Mouse (Mus musculus) embryonic facial prominence, embryonic 14.5 days (tissue): Measurements from ENCODE around the gene F2rl1. TPM values are rescaled to one million over a fixed set of nuclear protein-coding genes. Genes with fewer than 3 reads are reported as not detected.
A peak's percentile ranks its signal among the peaks of the same experiment; 100 is the strongest.

Experiments used
- ATAC-seq: fragments of 200-750 bp; cut with Nextera tagmentation; 2 replicates; pipeline ENCODE4 v1.8.0; 2017; ENCODE audit warnings: low read depth, moderate number of reproducible peaks, moderate TSS enrichment
- DNase-seq: peaks from one replicate; pipeline ENCODE4 v3.0.0-alpha.2; 2015; ENCODE audit warnings: low spot score
- H3K27ac ChIP-seq: fragments of 300-500 bp; sonication (generic); replicated peaks from 2 replicates; pipeline ENCODE4 v1.5.1; 2014; ENCODE audit warnings: low read depth, mild to moderate bottlenecking, low read length, moderate library complexity
- H3K27me3 ChIP-seq: fragments of 300-500 bp; sonication (generic); replicated peaks from 2 replicates; pipeline ENCODE4 v1.6.1; 2014; ENCODE audit warnings: low read length; ENCODE audit not compliant: control insufficient read depth, insufficient read depth
- H3K36me3 ChIP-seq: fragments of 300-500 bp; sonication (generic); 2 replicates; pipeline ENCODE4 v1.6.1; 2014; ENCODE audit warnings: low read length, mixed read lengths; ENCODE audit not compliant: control insufficient read depth, insufficient read depth
- H3K4me1 ChIP-seq: fragments of 300-500 bp; sonication (generic); 2 replicates; pipeline ENCODE4 v1.6.1; 2014; ENCODE audit warnings: antibody characterized with exemption, low read length; ENCODE audit not compliant: control insufficient read depth, insufficient read depth
- H3K4me2 ChIP-seq: fragments of 300-500 bp; sonication (generic); 2 replicates; pipeline ENCODE4 v1.6.1; 2014; ENCODE audit warnings: low read depth, mild to moderate bottlenecking, low read length, moderate library complexity, mixed read lengths
- H3K4me3 ChIP-seq: fragments of 300-500 bp; sonication (generic); 2 replicates; pipeline ENCODE4 v1.5.1; 2014; ENCODE audit warnings: low read depth, mild to moderate bottlenecking, low read length
- H3K9ac ChIP-seq: fragments of 300-500 bp; sonication (generic); 2 replicates; pipeline ENCODE4 v1.6.1; 2014; ENCODE audit warnings: low read depth, mild to moderate bottlenecking, low read length, moderate library complexity, mixed read lengths
- H3K9me3 ChIP-seq: fragments of 300-500 bp; sonication (generic); 2 replicates; pipeline ENCODE4 v1.6.1; 2016; ENCODE audit warnings: low read length; ENCODE audit not compliant: control insufficient read depth
- WGBS: fragments of 180-500 bp; shearing (Covaris S2); extraction: QIAGEN DNeasy Blood & Tissue Kit; methylation state at CpG from one replicate; pipeline ENCODE4 v1.1.7; 2014; 5-methylcytosine and 5-hydroxymethylcytosine counted together
- polyA plus RNA-seq: library from polyadenylated mRNA; unstranded; fragments of >200 nt; fragmentation: Nextera tagmentation; extraction: Ambion mirVana; gene quantifications from 2 replicates; pipeline ENCODE4 v1.2.1, GENCODE M21; 2014

F2rl1 gene
- polyA plus RNA-seq, 1 experiment from 2014 or later: 4.4 TPM

DNA sequence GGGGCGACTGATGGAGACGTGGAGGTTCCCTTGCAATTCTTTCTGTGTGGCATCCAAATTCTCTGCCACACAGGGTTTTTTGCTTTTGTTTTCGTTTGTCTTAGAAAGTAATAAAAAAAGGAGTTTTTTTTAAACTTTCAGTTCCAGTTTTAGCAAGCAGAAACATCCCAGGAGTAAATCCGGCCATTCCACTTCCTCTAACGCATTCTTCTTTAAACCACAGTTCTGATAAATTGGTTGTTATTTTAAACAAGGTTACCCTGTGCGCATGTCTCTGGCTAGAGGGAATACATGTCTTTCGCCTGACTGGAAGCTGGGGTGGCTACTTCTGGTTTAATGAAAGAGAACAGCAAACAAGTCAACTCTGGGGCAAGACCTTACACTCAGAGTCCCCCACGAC is 30.2 kb downstream of the F2rl1 start:
- no peak overlapping the region for H3K4me2 ChIP-seq
- H3K9me3 ChIP-seq: no peaks in the 10 kb centered on the region
- no peak overlapping the region for H3K27ac ChIP-seq
- 56% methylated on average over 8 of the region's 8 CpGs for WGBS
- H3K4me3 ChIP-seq: no peak overlapping the region
- DNase-seq: no peak
- no peak overlapping the region for H3K9ac ChIP-seq
- no peaks in the 10 kb centered on the region for H3K36me3 ChIP-seq
- H3K4me1 ChIP-seq: peaks cover 4% of the 10 kb centered on the region; the same call in 1 of the 2 replicates
- H3K27me3 ChIP-seq: no peaks in the 10 kb centered on the region
- ATAC-seq: no peak

DNA sequence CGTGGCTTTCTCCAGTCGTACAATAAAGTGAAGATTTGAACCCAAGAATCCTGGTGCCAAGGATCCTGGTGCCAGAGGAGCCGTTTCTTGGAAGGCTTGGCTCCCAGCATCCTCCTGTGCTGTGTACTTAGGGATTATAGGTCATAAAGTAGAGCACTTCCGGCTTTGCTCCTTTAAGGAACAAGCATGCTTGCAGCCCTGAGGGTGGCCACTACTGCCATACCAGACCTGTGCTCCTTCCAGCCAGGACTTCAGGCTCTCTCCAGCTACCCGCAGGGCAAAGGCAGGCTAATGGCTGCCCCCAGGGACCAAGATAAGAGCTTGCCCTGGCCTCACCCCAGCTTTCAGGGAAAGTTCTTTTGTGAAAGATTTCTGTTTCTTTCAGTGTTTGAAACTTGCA is 31.7 kb downstream of the F2rl1 start:
- Histone ChIP-seq H3K4me3 (no peak overlapping the region), H3K27ac (no peak overlapping the region), H3K9me3 (no peaks in the 10 kb centered on the region), H3K9ac (no peak overlapping the region), H3K36me3 (no peaks in the 10 kb centered on the region), H3K27me3 (no peaks in the 10 kb centered on the region), H3K4me2 (no peak overlapping the region), H3K4me1 (peaks cover 4% of the 10 kb centered on the region; the same call in 1 of the 2 replicates)
- WGBS: 45% methylated on average over 5 of the region's 5 CpGs
- no peak for ATAC-seq
- no peak for DNase-seq

DNA sequence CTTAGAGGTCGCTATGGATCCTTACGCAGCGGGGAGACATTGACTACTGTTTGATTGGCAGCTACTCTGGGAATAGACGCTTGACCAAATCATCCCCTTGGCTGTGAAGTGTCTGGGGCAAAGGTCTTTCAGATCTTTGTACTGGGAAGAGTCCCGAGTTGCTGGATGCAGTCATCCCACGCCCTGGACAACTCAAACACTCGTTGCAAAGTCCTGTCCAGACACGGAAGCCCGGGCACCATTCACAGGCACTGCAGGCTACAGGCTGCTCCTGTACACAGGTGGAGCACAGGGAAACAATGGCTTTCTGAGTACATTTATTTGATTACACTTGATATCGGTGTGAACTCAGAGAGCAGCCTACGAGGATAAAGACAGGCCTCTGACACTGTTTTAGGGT is 33.7 kb downstream of the F2rl1 start:
- no peak overlapping the region for H3K27ac ChIP-seq
- ATAC-seq (no peak), DNase-seq (no peak)
- H3K27me3 ChIP-seq: no peaks in the 10 kb centered on the region
- H3K36me3 ChIP-seq: no peaks in the 10 kb centered on the region
- 71% methylated on average over 11 of the region's 11 CpGs for WGBS
- no peak overlapping the region for H3K4me2 ChIP-seq
- H3K9me3 ChIP-seq: no peaks in the 10 kb centered on the region
- H3K9ac ChIP-seq: no peak overlapping the region
- no peak overlapping the region for H3K4me3 ChIP-seq
- H3K4me1 ChIP-seq: peaks cover 4% of the 10 kb centered on the region; the same call in 1 of the 2 replicates

DNA sequence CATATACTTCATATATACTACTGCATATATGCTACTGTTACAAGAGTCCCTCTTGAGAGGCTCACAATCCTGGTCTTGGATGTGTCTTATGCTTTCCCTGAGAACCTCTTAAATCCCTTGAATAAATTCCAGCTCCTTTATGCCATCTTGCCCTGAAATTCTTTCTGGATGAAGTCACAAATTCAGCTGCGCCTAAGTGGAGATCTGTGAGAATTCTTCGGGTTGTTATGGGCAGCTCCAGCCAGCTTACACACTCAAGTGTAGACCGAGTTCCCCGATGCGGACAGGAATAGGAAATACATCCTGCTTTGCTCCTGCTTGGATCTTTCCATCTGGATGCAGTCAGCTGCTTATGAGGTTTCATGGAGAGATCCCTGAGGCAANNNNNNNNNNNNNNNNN is 40.4 kb downstream of the F2rl1 start:
- ATAC-seq: peak; percentile 68; the same call in 1 of the 2 replicates
- Histone ChIP-seq H3K4me2 (no peak overlapping the region), H3K9me3 (no peaks in the 10 kb centered on the region), H3K36me3 (no peaks in the 10 kb centered on the region), H3K27me3 (no peaks in the 10 kb centered on the region), H3K4me1 (no peaks in the 10 kb centered on the region; the same call in 1 of the 2 replicates), H3K27ac (no peak overlapping the region; the same call in 1 of the 2 replicates), H3K4me3 (no peak overlapping the region), H3K9ac (no peak overlapping the region)
- peak; percentile 70 for DNase-seq
- 29% methylated on average over 5 of the region's 5 CpGs for WGBS

DNA sequence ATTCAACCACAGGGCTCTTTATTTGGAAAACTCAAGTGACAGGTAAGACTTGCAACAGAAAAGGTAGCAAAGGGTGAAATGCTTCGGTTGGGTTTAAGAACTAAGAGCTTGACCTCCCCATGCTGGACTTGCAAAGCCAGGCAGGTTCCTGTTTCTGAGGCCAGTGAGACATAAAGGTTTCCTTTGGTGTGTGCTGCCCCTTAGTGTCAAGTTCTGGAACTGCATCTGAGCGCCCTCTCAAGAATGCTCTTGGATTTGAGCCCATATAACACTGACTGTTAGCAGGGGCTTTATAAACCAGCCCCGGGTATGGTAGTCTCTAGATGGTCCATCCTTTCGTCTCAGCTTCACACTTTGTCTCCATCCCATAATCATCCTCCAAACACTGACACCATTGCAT is 43.6 kb downstream of the F2rl1 start:
- Histone ChIP-seq H3K9ac (no peak overlapping the region), H3K4me2 (no peak overlapping the region), H3K36me3 (no peaks in the 10 kb centered on the region), H3K27me3 (no peaks in the 10 kb centered on the region), H3K4me1 (no peaks in the 10 kb centered on the region; the same call in 1 of the 2 replicates), H3K27ac (no peak overlapping the region), H3K9me3 (no peaks in the 10 kb centered on the region), H3K4me3 (no peak overlapping the region)
- ATAC-seq (no peak), DNase-seq (peak; percentile 78)
- 8% methylated on average over 4 of the region's 4 CpGs for WGBS

DNA sequence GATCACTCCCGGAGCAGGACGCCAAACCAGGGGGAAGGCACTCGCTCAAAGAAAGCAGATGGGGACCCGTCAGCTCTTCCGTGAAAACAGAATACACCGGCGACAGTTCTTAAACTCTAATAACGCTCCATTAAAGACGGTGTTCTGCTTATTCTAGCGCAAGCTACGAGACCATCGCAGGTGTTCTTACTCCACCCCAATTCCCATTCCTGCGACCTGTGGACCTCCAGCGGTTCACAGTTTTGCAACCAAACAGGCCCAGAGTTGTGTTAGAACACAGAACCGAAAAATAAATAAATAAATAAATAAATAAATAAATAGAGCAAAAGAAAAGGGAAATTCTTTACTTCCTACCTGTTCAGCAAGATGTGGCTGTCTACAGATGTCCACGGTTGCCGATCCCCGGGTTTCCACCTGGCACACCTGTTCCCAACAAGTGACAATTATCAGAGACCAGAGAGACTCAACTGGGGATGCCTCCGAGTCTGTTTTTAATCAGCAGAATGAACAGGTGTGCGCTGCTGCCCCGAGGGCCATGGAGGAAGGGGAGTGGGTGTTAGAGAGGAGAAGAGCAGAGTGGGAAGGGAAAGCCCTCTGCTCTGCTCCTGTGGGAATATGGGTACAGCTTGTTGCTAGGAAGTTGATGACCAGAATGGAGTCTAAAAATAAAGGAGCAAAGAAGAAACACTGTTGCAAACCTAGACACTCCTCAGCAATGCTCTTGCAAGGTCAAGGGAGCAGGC is 46.2 kb downstream of the F2rl1 start, which contains the start of gene S100z:
S100z (minus strand) TSS at position 51 of the 743 bp plus-strand sequence.
- Histone ChIP-seq H3K27me3 (no peaks in the 10 kb centered on the region), H3K4me2 (no peak within 1 kb of the TSS), H3K9me3 (no peaks in the 10 kb centered on the region), H3K4me3 (no peak within 1 kb of the TSS), H3K27ac (no peak within 1 kb of the TSS), H3K9ac (no peak within 1 kb of the TSS), H3K4me1 (no peaks in the 10 kb centered on the region), H3K36me3 (no peaks in the 10 kb centered on the region)
- peak; percentile 77; the same call in 1 of the 2 replicates for ATAC-seq
- 83% methylated on average over 21 of the region's 21 CpGs for WGBS
- no peak for DNase-seq

DNA sequence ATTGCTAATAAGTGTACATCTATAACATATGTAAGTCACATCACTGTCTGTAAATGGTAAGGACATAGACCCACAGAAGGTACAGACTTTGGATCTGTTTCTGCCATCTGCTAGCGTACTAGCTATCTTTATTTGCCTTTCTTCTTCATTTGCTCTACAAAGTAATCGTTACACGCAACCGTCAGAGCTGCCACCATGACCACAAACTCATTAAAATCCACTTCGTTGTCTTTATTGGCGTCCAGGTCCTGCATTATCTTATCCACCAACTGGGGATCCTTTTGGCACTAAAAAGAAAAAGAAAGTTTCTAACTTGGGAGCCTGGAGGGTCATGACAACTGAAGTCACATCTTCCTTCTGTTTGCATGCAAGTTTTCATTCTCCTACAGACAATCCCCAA is 47.9 kb downstream of the F2rl1 start:
- H3K9me3 ChIP-seq: no peaks in the 10 kb centered on the region
- H3K4me1 ChIP-seq: no peaks in the 10 kb centered on the region
- no peaks in the 10 kb centered on the region for H3K36me3 ChIP-seq
- no peak overlapping the region for H3K4me2 ChIP-seq
- WGBS: 88% methylated on average over 6 of the region's 6 CpGs
- no peak for ATAC-seq
- no peak overlapping the region for H3K9ac ChIP-seq
- DNase-seq: no peak
- H3K27me3 ChIP-seq: no peaks in the 10 kb centered on the region
- H3K27ac ChIP-seq: no peak overlapping the region
- no peak overlapping the region for H3K4me3 ChIP-seq

DNA sequence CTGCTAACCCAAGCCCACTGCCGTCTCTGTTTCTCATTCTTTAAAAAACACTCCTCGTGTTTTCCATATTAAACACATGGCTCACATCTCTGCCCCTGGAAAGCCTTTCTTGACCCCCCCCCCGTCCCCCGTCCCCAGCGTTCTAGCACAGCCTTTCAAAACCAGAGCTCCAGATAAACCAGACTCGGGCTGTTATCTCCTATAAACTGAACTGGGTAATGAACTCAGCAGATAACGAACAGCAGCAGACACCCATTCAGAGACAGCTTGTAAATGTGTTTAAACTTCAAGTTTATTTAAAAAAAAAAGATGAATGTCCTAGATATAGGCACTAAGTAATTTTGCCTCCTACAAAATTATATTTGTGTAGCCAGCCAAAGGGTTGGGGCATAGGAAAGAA is 49.9 kb downstream of the F2rl1 start:
- no peak overlapping the region for H3K4me2 ChIP-seq

DNA sequence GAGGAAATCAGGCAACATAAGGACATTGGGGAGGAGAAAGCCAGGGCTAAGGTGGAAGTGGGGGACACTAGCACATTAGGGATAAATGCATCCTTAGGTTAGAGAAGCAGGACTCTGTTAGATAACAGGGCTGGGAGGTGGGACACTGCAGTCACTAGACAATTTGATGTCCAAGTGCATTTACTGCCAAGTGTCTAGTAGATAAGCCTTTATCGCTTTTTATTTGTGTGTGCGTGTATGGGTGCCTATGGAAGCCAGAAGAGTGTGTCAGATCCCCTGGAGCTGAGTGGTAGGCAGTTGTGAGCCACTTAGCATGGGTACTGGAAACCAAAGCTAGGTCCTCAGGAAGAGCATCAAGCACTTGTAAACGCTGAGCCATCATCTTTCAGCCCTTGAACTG is 50.7 kb downstream of the F2rl1 start:
- H3K36me3 ChIP-seq: no peaks in the 10 kb centered on the region
- no peak overlapping the region for H3K4me2 ChIP-seq
- H3K27ac ChIP-seq: no peak overlapping the region
- no peak overlapping the region for H3K9ac ChIP-seq
- no peaks in the 10 kb centered on the region for H3K27me3 ChIP-seq
- H3K4me1 ChIP-seq: no peaks in the 10 kb centered on the region
- 87% methylated on average over 3 of the region's 3 CpGs for WGBS
- no peak overlapping the region for H3K4me3 ChIP-seq
- ATAC-seq (no peak), DNase-seq (no peak)
- H3K9me3 ChIP-seq: no peaks in the 10 kb centered on the region

More for the DNA sequence above, 49.9 kb downstream of the F2rl1 start:
- WGBS: 71% methylated on average over 7 of the region's 7 CpGs
- H3K4me1 ChIP-seq: no peaks in the 10 kb centered on the region
- DNase-seq: no peak
- H3K27me3 ChIP-seq: no peaks in the 10 kb centered on the region
- H3K4me3 ChIP-seq: no peak overlapping the region
- no peak for ATAC-seq
- H3K36me3 ChIP-seq: no peaks in the 10 kb centered on the region
- no peak overlapping the region for H3K27ac ChIP-seq
- no peak overlapping the region for H3K9ac ChIP-seq
- no peaks in the 10 kb centered on the region for H3K9me3 ChIP-seq
